Mouse (Mus musculus): ENCODE measurements around the gene Sgpp2.

Sgpp2 gene

GRCm38 (mm10) chr1:78401413-78401812 is 91.3 kb downstream of the Sgpp2 start:
- DNase-seq (ENCODE audit: low spot score in 2 of 2), result no peak

- DNase-seq (ENCODE audit: low spot score in 2 of 2), result no peak
These were observed 99.3 kb downstream of the Sgpp2 start for GRCm38 (mm10) chr1:78409396-78409795.

GRCm38 (mm10) chr1:78412668-78413067 is 102.5 kb downstream of the Sgpp2 start:
- DNase-seq (ENCODE audit: low spot score in 2 of 2), result no peak

GRCm38 (mm10) chr1:78414421-78414820 is 104.3 kb downstream of the Sgpp2 start:
- no peak for DNase-seq (ENCODE audit: low spot score in 2 of 2)

- DNase-seq (ENCODE audit: low spot score in 2 of 2), result no peak
These were observed 107.2 kb downstream of the Sgpp2 start for GRCm38 (mm10) chr1:78417154-78417911.

- peak; percentile 65 to 71 for DNase-seq (ENCODE audit: low spot score in 2 of 2)
These were observed 109.4 kb downstream of the Sgpp2 start for GRCm38 (mm10) chr1:78419593-78419992.

- DNase-seq (ENCODE audit: low spot score in 2 of 2), result no peak
These were observed 110.1 kb downstream of the Sgpp2 start for GRCm38 (mm10) chr1:78420271-78420670.

- no peak for DNase-seq (ENCODE audit: low spot score in 2 of 2)
These were observed 111.6 kb downstream of the Sgpp2 start for GRCm38 (mm10) chr1:78421749-78422148.

GRCm38 (mm10) chr1:78422576-78422975 is 112.4 kb downstream of the Sgpp2 start:
- no peak for DNase-seq (ENCODE audit: low spot score in 2 of 2)

GRCm38 (mm10) chr1:78424848-78425247 is 114.7 kb downstream of the Sgpp2 start:
- no peak for DNase-seq (ENCODE audit: low spot score in 2 of 2)

GRCm38 (mm10) chr1:78425309-78425708 is 115.2 kb downstream of the Sgpp2 start:
- no peak for DNase-seq (ENCODE audit: low spot score in 2 of 2)

- DNase-seq (ENCODE audit: low spot score in 2 of 2), result peak in 1 of 2 experiments; percentile 23
These were observed 115.9 kb downstream of the Sgpp2 start for GRCm38 (mm10) chr1:78425793-78426700.

GRCm38 (mm10) chr1:78426841-78427240 is 116.7 kb downstream of the Sgpp2 start:
- DNase-seq (ENCODE audit: low spot score in 2 of 2), result no peak

- no peak for DNase-seq (ENCODE audit: low spot score in 2 of 2)
These were observed 118.7 kb downstream of the Sgpp2 start for GRCm38 (mm10) chr1:78428851-78429250.

- DNase-seq (ENCODE audit: low spot score in 2 of 2), result no peak
These were observed 123.3 kb downstream of the Sgpp2 start for GRCm38 (mm10) chr1:78433472-78433871.

- DNase-seq (ENCODE audit: low spot score in 2 of 2), result no peak
These were observed 125.8 kb downstream of the Sgpp2 start for GRCm38 (mm10) chr1:78435967-78436366.

- no peak for DNase-seq (ENCODE audit: low spot score in 2 of 2)
These were observed 126.3 kb downstream of the Sgpp2 start for GRCm38 (mm10) chr1:78436445-78436844.

- DNase-seq (ENCODE audit: low spot score in 2 of 2), result no peak
These were observed 127.0 kb downstream of the Sgpp2 start for GRCm38 (mm10) chr1:78437150-78437549.

- no peak for DNase-seq (ENCODE audit: low spot score in 2 of 2)
These were observed 130.6 kb downstream of the Sgpp2 start for GRCm38 (mm10) chr1:78440716-78441115.

- no peak for DNase-seq (ENCODE audit: low spot score in 2 of 2)
These were observed 132.9 kb downstream of the Sgpp2 start for GRCm38 (mm10) chr1:78443056-78443455.

GRCm38 (mm10) chr1:78446232-78446631 is 136.1 kb downstream of the Sgpp2 start:
- no peak for DNase-seq (ENCODE audit: low spot score in 2 of 2)

- no peak for DNase-seq (ENCODE audit: low spot score in 2 of 2)
These were observed 136.6 kb downstream of the Sgpp2 start for GRCm38 (mm10) chr1:78446742-78447141.

- DNase-seq (ENCODE audit: low spot score in 2 of 2), result no peak
These were observed 137.9 kb downstream of the Sgpp2 start for GRCm38 (mm10) chr1:78448091-78448490.

Data from frontal cortex, postnatal 25 days (tissue).